Mouse (Mus musculus) MEL (cell line): ENCODE data around the gene Gcnt2. TPM values are rescaled to one million over a fixed set of nuclear protein-coding genes. Genes with fewer than 3 reads are reported as not detected.

ENCODE experiments used
- DNase-seq: peaks from one replicate; pipeline ENCODE4 v3.0.0; 2011; ENCODE audit warnings: low read depth, low spot score
- H3K27ac ChIP-seq: 2 replicates; pipeline ENCODE4 v1.5.1; 2012; ENCODE audit warnings: low read depth, mild to moderate bottlenecking, control low read depth, low read length, moderate library complexity; ENCODE audit not compliant: control insufficient read depth
- H3K27me3 ChIP-seq, 2 experiments: fragments of 150-350 bp in 1 of 2; sonication (generic) in 1 of 2; 2 replicates each; pipeline ENCODE4 v1.6.1; 2012; ENCODE audit warnings: low read length in 2 of 2, mild to moderate bottlenecking in 2 of 2, improper control_type of control experiment in 1 of 2, moderate library complexity in 1 of 2; ENCODE audit not compliant: insufficient read depth in 2 of 2, control insufficient read depth in 1 of 2
- H3K36me3 ChIP-seq, 2 experiments: 2 replicates each; pipeline ENCODE4 v1.6.1; 2012 to 2014; ENCODE audit warnings: low read length in 2 of 2, improper control_type of control experiment in 1 of 2, inconsistent platforms in 1 of 2, mild to moderate bottlenecking in 1 of 2; ENCODE audit not compliant: insufficient read depth in 2 of 2, control insufficient read depth in 1 of 2
- H3K4me1 ChIP-seq, 2 experiments: fragments of 150-350 bp in 1 of 2; sonication (generic) in 1 of 2; 2 replicates each; pipeline ENCODE4 v1.6.1; 2012; ENCODE audit warnings: low read length in 2 of 2, improper control_type of control experiment in 1 of 2, mild to moderate bottlenecking in 1 of 2; ENCODE audit not compliant: insufficient read depth in 2 of 2, control insufficient read depth in 1 of 2
- H3K4me3 ChIP-seq, 2 experiments: fragments of 150-350 bp in 1 of 2; sonication (generic) in 1 of 2; 2 replicates each; pipeline ENCODE4 v1.5.1; 2012; ENCODE audit warnings: low read depth in 2 of 2, low read length in 2 of 2, mild to moderate bottlenecking in 2 of 2, moderate library complexity in 2 of 2, control low read depth in 1 of 2, improper control_type of control experiment in 1 of 2; ENCODE audit not compliant: control insufficient read depth in 1 of 2, insufficient read depth in 1 of 2
- H3K79me2 ChIP-seq: 2 replicates; pipeline ENCODE4 v1.6.1; 2012; ENCODE audit warnings: mild to moderate bottlenecking, low read length, moderate library complexity; ENCODE audit not compliant: control insufficient read depth, poor library complexity, insufficient read depth
- H3K9ac ChIP-seq: 2 replicates; pipeline ENCODE4 v1.6.1; 2012; ENCODE audit warnings: low read depth, mild to moderate bottlenecking, control low read depth, low read length, moderate library complexity; ENCODE audit not compliant: control insufficient read depth, poor library complexity, severe bottlenecking
- H3K9me3 ChIP-seq: fragments of 150-350 bp; sonication (generic); replicated peaks from 2 replicates; pipeline ENCODE4 v1.6.1; 2012; ENCODE audit warnings: mild to moderate bottlenecking, low read length, improper control_type of control experiment, moderate library complexity; ENCODE audit not compliant: insufficient read depth
- BHLHE40 ChIP-seq: IDR thresholded peaks from 2 replicates; pipeline ENCODE4 v1.6.1; 2012; ENCODE audit warnings: low read depth, mild to moderate bottlenecking, inconsistent platforms, low read length, improper control_type of control experiment, borderline replicate concordance
- CHD1 ChIP-seq: IDR thresholded peaks from 2 replicates; pipeline ENCODE4 v1.6.1; 2012; ENCODE audit warnings: low read depth, mild to moderate bottlenecking, inconsistent platforms, low read length, improper control_type of control experiment
- CHD2 ChIP-seq: IDR thresholded peaks from 2 replicates; pipeline ENCODE4 v1.6.1; 2011; ENCODE audit warnings: low read length, improper control_type of control experiment
- E2F4 ChIP-seq: IDR thresholded peaks from 2 replicates; pipeline ENCODE4 v1.6.1; 2011; ENCODE audit warnings: low read depth, low read length, improper control_type of control experiment, borderline replicate concordance
- ELF1 ChIP-seq: IDR thresholded peaks from 2 replicates; pipeline ENCODE4 v1.6.1; 2014; ENCODE audit warnings: low read depth, mild to moderate bottlenecking, inconsistent platforms, low read length, improper control_type of control experiment, moderate library complexity
- EP300 ChIP-seq, 2 experiments: IDR thresholded peaks; 2 replicates each; pipeline ENCODE4 v1.6.1; 2011; ENCODE audit warnings: improper control_type of control experiment in 2 of 2, low read length in 2 of 2, low read depth in 1 of 2, mild to moderate bottlenecking in 1 of 2
- ETS1 ChIP-seq: IDR thresholded peaks from 2 replicates; pipeline ENCODE4 v1.6.1; 2012; ENCODE audit warnings: low read depth, mild to moderate bottlenecking, inconsistent platforms, low read length, improper control_type of control experiment, moderate library complexity
- GABPA ChIP-seq: IDR thresholded peaks from 2 replicates; pipeline ENCODE4 v1.6.1; 2012; ENCODE audit warnings: low read depth, mild to moderate bottlenecking, inconsistent platforms, low read length, improper control_type of control experiment, moderate library complexity
- KAT2A ChIP-seq: conservative IDR thresholded peaks from 2 replicates; pipeline ENCODE4 v1.6.1; 2012; ENCODE audit warnings: low read depth, low read length, improper control_type of control experiment, inconsistent platforms
- MAX ChIP-seq: IDR thresholded peaks from 2 replicates; pipeline ENCODE4 v1.6.1; 2011; ENCODE audit warnings: low read length, improper control_type of control experiment
- MAZ ChIP-seq: IDR thresholded peaks from 2 replicates; pipeline ENCODE4 v1.6.1; 2012; ENCODE audit warnings: low read depth, mild to moderate bottlenecking, inconsistent platforms, low read length, improper control_type of control experiment
- MEF2A ChIP-seq: IDR thresholded peaks from 2 replicates; pipeline ENCODE4 v1.6.1; 2014; ENCODE audit warnings: low read depth, mild to moderate bottlenecking, inconsistent platforms, low read length, improper control_type of control experiment; ENCODE audit not compliant: poor library complexity, insufficient replicate concordance, severe bottlenecking; ENCODE audit errors: extremely low read depth
- MXI1 ChIP-seq: IDR thresholded peaks from 2 replicates; pipeline ENCODE4 v1.6.1; 2011; ENCODE audit warnings: mild to moderate bottlenecking, low read depth, low read length, improper control_type of control experiment
- MYB ChIP-seq: IDR thresholded peaks from 2 replicates; pipeline ENCODE4 v1.6.1; 2011; ENCODE audit warnings: mild to moderate bottlenecking, low read depth, low read length, improper control_type of control experiment
- MYC ChIP-seq: IDR thresholded peaks from 2 replicates; pipeline ENCODE4 v1.6.1; 2011; ENCODE audit warnings: low read depth, mild to moderate bottlenecking, low read length, improper control_type of control experiment, moderate library complexity
- NELFE ChIP-seq: IDR thresholded peaks from 2 replicates; pipeline ENCODE4 v1.6.1; 2011; ENCODE audit warnings: low read depth, low read length, improper control_type of control experiment
- POLR2A ChIP-seq, 2 experiments: IDR thresholded peaks; 2 replicates each; pipeline ENCODE4 v1.6.1; 2011 to 2012; ENCODE audit warnings: low read length in 2 of 2, mild to moderate bottlenecking in 2 of 2, control low read depth in 1 of 2, improper control_type of control experiment in 1 of 2, low read depth in 1 of 2, moderate library complexity in 1 of 2; ENCODE audit not compliant: control insufficient read depth in 1 of 2, insufficient read depth in 1 of 2, poor library complexity in 1 of 2
- POLR2AphosphoS2 ChIP-seq: IDR thresholded peaks from 2 replicates; pipeline ENCODE4 v1.6.1; 2011; ENCODE audit warnings: low read length, improper control_type of control experiment
- POLR2AphosphoS5 ChIP-seq: IDR thresholded peaks from 2 replicates; pipeline ENCODE4 v1.6.1; 2012; ENCODE audit warnings: low read depth, borderline replicate concordance, mild to moderate bottlenecking, inconsistent platforms, low read length, moderate library complexity, mixed read lengths
- RAD21 ChIP-seq: IDR thresholded peaks from 2 replicates; pipeline ENCODE4 v1.6.1; 2011; ENCODE audit warnings: mild to moderate bottlenecking, low read depth, low read length, improper control_type of control experiment
- RCOR1 ChIP-seq: IDR thresholded peaks from 2 replicates; pipeline ENCODE4 v1.6.1; 2012; ENCODE audit warnings: low read depth, mild to moderate bottlenecking, inconsistent platforms, low read length, improper control_type of control experiment
- TAL1 ChIP-seq: IDR thresholded peaks from 2 replicates; pipeline ENCODE4 v1.6.1; 2012; ENCODE audit warnings: mild to moderate bottlenecking, inconsistent platforms, low read length, moderate library complexity, mixed read lengths
- TCF12 ChIP-seq: IDR thresholded peaks from 2 replicates; pipeline ENCODE4 v1.6.1; 2014; ENCODE audit warnings: low read depth, mild to moderate bottlenecking, inconsistent platforms, low read length, improper control_type of control experiment, moderate library complexity
- UBTF ChIP-seq: IDR thresholded peaks from 2 replicates; pipeline ENCODE4 v1.6.1; 2012; ENCODE audit warnings: low read depth, mild to moderate bottlenecking, inconsistent platforms, low read length, improper control_type of control experiment, moderate library complexity, borderline replicate concordance; ENCODE audit not compliant: insufficient read depth
- USF1 ChIP-seq: IDR thresholded peaks from 2 replicates; pipeline ENCODE4 v1.6.1; 2014; ENCODE audit warnings: low read depth, mild to moderate bottlenecking, inconsistent platforms, low read length, improper control_type of control experiment, moderate library complexity
- USF2 ChIP-seq, 2 experiments: IDR thresholded peaks; 2 replicates each; pipeline ENCODE4 v1.6.1; 2011 to 2012; ENCODE audit warnings: improper control_type of control experiment in 2 of 2, low read length in 2 of 2, borderline replicate concordance in 1 of 2, inconsistent platforms in 1 of 2, low read depth in 1 of 2, mild to moderate bottlenecking in 1 of 2; ENCODE audit not compliant: insufficient read depth in 1 of 2
- ZC3H11A ChIP-seq: IDR thresholded peaks from 2 replicates; pipeline ENCODE4 v1.6.1; 2012; ENCODE audit warnings: low read depth, mild to moderate bottlenecking, inconsistent platforms, low read length, improper control_type of control experiment
- ZMIZ1 ChIP-seq: IDR thresholded peaks from 2 replicates; pipeline ENCODE4 v1.6.1; 2012; ENCODE audit warnings: low read depth, mild to moderate bottlenecking, inconsistent platforms, low read length, improper control_type of control experiment, moderate library complexity
- polyA plus RNA-seq, 2 experiments: library from polyadenylated mRNA; stranded (reverse) in 1 of 2; unstranded in 1 of 2; fragments of >175 nt in 1 of 2; fragments of >200 nt in 1 of 2; gene quantifications; 2 replicates each; pipeline versions ENCODE4 v1.2.1 to v1.2.4; 2012; ENCODE audit warnings: low replicate concordance in 2 of 2, low read depth in 1 of 2; ENCODE audit not compliant: insufficient read length in 2 of 2, insufficient read depth in 1 of 2, missing spikeins in 1 of 2
- total RNA-seq: library from RNA; depleted of rRNA; stranded (reverse); fragments of 300-350 nt; gene quantifications from 2 replicates; pipeline ENCODE4 v1.2.3, GENCODE M21; 2012

Gene Gcnt2
- total and polyA plus RNA-seq, 3 experiments = 0.03 to 0.04 TPM; not detected in 1

DNA sequence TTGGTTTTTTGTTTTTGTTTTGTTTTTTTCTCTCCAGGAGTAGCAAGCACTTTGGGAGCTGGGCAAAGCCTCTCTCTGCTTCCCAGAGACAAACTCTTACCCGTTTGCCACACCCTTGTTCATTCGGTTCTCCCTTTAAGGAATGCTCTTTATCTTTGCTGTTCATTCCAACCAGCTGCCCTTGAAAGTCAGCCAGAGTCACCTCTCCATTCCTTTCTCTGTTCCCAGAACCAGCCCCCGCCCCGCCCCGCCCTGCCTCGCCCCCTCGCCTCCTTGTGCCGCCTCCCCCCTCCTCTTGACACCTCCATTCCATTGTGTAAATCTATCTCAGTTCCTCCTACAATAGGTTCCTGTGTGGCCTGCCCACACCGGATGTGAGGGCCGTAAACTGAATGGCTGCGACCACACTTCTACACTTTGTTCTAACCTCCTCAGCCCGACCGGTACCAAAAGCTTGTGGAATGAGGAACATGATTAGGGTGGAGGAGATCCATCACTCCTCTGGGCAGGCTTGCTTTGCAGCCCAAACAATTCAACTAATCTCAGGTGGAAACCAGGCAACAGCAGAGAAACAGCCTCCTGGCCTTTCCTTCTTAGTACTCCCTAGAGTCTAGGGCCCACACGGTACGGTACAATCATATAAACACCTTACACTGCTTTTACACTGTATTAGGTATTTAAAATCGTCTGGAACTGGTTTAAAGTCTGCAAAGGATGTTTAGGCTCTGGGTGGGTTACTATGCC, 9.5 kb downstream of the Gcnt2 start:
- Histone ChIP-seq H3K27me3 (no peaks in the 10 kb centered on the region), H3K9me3 (no peaks in the 10 kb centered on the region), H3K36me3 (peaks cover 0 to 14% of the 10 kb centered on the region in 2 experiments; a peak in 2 of 4 replicates), H3K4me3 (peak overlapping the region; percentile 24 to 25; a peak in 3 of 4 replicates), H3K79me2 (no peaks in the 10 kb centered on the region), H3K27ac (peak overlapping the region; percentile 64), H3K4me1 (peaks cover 13 to 31% of the 10 kb centered on the region in 2 experiments), H3K9ac (peak overlapping the region; percentile 48)
- DNase-seq = peak; percentile 69
- TF ChIP-seq POLR2AphosphoS5 (no peak), EP300 (IDR thresholded peaks at IDR 0.05; ENCODE audit: low read depth in 1 of 2, low read length in 2 of 2) (peak in 1 of 2 experiments; percentile 12; a peak in 1 of 4 replicates), ETS1 (no peak), POLR2A (IDR thresholded peaks at IDR 0.05; ENCODE audit: control insufficient read depth in 1 of 2, insufficient read depth in 1 of 2, low read depth in 1 of 2, low read length in 2 of 2, poor library complexity in 1 of 2) (0 out of 4 replicates have a peak, but pooled peaks have one; percentile 25 to 29), UBTF (no peak), MAZ (0 out of 2 replicates have a peak, but pooled peaks have one; percentile 38), NELFE (peak; percentile 9; the same call in 1 of the 2 replicates), RCOR1 (no peak)

GRCm38 (mm10) chr13:40874021-40874420, 14.5 kb downstream of the Gcnt2 start:
- no peaks in the 10 kb centered on the region for H3K27me3 ChIP-seq
- peak; percentile 89 for DNase-seq
- peaks cover 0 to 30% of the 10 kb centered on the region in 2 experiments; a peak in 2 of 4 replicates for H3K36me3 ChIP-seq
- H3K9ac ChIP-seq = no peak overlapping the region
- H3K4me3 ChIP-seq = no peak overlapping the region
- peaks cover 29 to 52% of the 10 kb centered on the region in 2 experiments for H3K4me1 ChIP-seq
- peak overlapping the region; percentile 79 for H3K27ac ChIP-seq
- H3K79me2 ChIP-seq = no peaks in the 10 kb centered on the region
- H3K9me3 ChIP-seq = no peaks in the 10 kb centered on the region
- TF ChIP-seq CHD1 (no peak), CHD2 (no peak), ELF1 (no peak), BHLHE40 (peak; percentile 54; the same call in 1 of the 2 replicates), ETS1 (peak; percentile 84), ZMIZ1 (no peak), POLR2AphosphoS5 (no peak), USF2 (IDR thresholded peaks at IDR 0.05; ENCODE audit: borderline replicate concordance in 1 of 2, insufficient read depth in 1 of 2, low read depth in 1 of 2, low read length in 2 of 2) (no peak), UBTF (no peak), MAX (peak; percentile 15; the same call in 1 of the 2 replicates), MYB (no peak; the same call in 1 of the 2 replicates), GABPA (no peak), NELFE (no peak), E2F4 (0 out of 2 replicates have a peak, but pooled peaks have one; percentile 24), ZC3H11A (no peak), EP300 (IDR thresholded peaks at IDR 0.05; ENCODE audit: low read depth in 1 of 2, low read length in 2 of 2) (peak; percentile 83 to 88), MXI1 (peak; percentile 44), TCF12 (peak; percentile 89), TAL1 (peak; percentile 18; the same call in 1 of the 2 replicates), MEF2A (peak; percentile 71; the same call in 1 of the 2 replicates), RAD21 (no peak), MYC (peak; percentile 52; the same call in 1 of the 2 replicates), POLR2AphosphoS2 (peak; percentile 25; the same call in 1 of the 2 replicates), KAT2A (no peak), USF1 (peak; percentile 34; the same call in 1 of the 2 replicates)
